Mouse (Mus musculus): ENCODE measurements at regions not wholly inside any gene's neighbourhood (a gene's known extent, or its start where the extent isn't known, plus 50 kb on each side); places are given as distances from the start of the nearest gene placed in this dataset.

DNA sequence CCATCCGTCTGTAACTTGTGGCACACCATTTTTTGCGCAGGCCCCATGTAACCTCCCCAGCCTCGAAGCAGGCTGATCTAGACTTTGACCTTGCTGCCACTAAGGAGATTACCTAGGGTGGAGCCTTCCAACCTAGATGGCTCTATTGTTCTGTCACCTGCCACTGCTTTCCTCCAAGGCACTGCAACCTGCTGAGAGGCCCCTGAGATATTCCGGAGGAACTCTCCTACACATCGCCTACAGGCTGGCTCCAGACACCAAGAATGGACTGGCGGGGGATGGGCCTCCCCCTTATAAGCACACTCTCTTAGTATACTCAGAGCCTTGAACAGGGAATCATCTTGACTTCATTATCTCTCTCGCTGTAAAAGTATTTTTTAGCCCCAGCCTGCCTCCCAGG, 331.7 kb upstream of the Mtpn start:
- H3K27me3 ChIP-seq (ENCODE audit: control insufficient read depth, insufficient read depth, low read length) = no peaks in the 10 kb centered on the region
- no peak overlapping the region for H3K4me3 ChIP-seq (ENCODE audit: control insufficient read depth, low read depth, low read length)
- TF ChIP-seq CTCF (IDR thresholded peaks at IDR 0.05; ENCODE audit: control insufficient read depth, insufficient read depth, insufficient replicate concordance, low read depth, low read length) = no peak
- no peak for TF ChIP-seq POLR2A (IDR thresholded peaks at IDR 0.05; ENCODE audit: control insufficient read depth, low read depth, low read length)
- no peaks in the 10 kb centered on the region for H3K36me3 ChIP-seq (ENCODE audit: control insufficient read depth, insufficient read depth, low read length)
- no peak overlapping the region for H3K27ac ChIP-seq (ENCODE audit: control insufficient read depth, insufficient read depth, low read depth, low read length)
- no peaks in the 10 kb centered on the region for H3K4me1 ChIP-seq (ENCODE audit: control insufficient read depth, insufficient read depth, low read length)

DNA sequence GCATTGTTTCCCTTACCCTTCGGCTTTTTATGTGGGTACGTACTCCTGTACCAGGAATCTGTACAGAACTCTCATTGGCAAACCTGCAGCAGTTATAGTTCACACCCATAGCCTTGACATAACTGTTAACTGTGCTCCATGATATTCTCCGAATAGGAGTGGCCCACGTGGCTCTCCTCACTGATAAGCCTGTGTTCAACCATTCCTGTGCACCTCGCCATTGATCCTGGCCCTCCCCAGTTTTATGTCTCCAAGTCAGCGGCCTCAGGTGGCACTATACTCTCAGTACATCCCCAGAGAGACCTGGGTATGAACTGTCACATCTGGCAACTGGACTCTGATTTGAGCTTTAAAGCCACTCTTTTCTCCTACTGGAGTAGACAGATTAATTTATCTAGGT, 324.5 kb upstream of the Mtpn start:
- Histone ChIP-seq H3K27me3 (ENCODE audit: control insufficient read depth, insufficient read depth, low read length) (no peaks in the 10 kb centered on the region), H3K36me3 (ENCODE audit: control insufficient read depth, insufficient read depth, low read length) (no peaks in the 10 kb centered on the region), H3K4me1 (ENCODE audit: control insufficient read depth, insufficient read depth, low read length) (no peaks in the 10 kb centered on the region), H3K4me3 (ENCODE audit: control insufficient read depth, low read depth, low read length) (no peak overlapping the region), H3K27ac (ENCODE audit: control insufficient read depth, insufficient read depth, low read depth, low read length) (no peak overlapping the region)
- TF ChIP-seq CTCF (IDR thresholded peaks at IDR 0.05; ENCODE audit: control insufficient read depth, insufficient read depth, insufficient replicate concordance, low read depth, low read length) = no peak
- TF ChIP-seq POLR2A (IDR thresholded peaks at IDR 0.05; ENCODE audit: control insufficient read depth, low read depth, low read length) = no peak

DNA sequence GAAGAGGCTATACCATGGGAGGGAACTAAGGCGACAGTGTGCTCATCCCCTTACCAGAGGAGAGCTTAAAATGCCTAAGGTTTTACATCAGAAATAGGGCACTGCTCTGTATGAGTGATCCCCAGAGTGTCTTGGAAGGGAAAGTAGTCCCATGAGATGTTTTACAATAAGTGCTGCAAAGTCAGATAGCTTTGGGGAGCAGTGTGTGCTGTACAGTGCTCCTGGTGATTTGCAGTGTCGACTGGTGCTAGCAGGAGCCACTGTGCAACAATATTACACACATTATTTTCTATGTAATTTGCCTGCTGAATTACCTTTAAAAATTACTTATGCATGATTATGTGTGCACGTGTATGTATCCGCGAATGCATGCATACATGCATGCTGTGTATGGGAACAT, 314.3 kb upstream of the Mtpn start:
- H3K4me1 ChIP-seq (ENCODE audit: control insufficient read depth, insufficient read depth, low read length) = no peaks in the 10 kb centered on the region
- no peak overlapping the region for H3K4me3 ChIP-seq (ENCODE audit: control insufficient read depth, low read depth, low read length)
- H3K27me3 ChIP-seq (ENCODE audit: control insufficient read depth, insufficient read depth, low read length) = no peaks in the 10 kb centered on the region
- H3K36me3 ChIP-seq (ENCODE audit: control insufficient read depth, insufficient read depth, low read length) = no peaks in the 10 kb centered on the region
- no peak for TF ChIP-seq POLR2A (IDR thresholded peaks at IDR 0.05; ENCODE audit: control insufficient read depth, low read depth, low read length)
- TF ChIP-seq CTCF (IDR thresholded peaks at IDR 0.05; ENCODE audit: control insufficient read depth, insufficient read depth, insufficient replicate concordance, low read depth, low read length) = no peak
- no peak overlapping the region for H3K27ac ChIP-seq (ENCODE audit: control insufficient read depth, insufficient read depth, low read depth, low read length)

DNA sequence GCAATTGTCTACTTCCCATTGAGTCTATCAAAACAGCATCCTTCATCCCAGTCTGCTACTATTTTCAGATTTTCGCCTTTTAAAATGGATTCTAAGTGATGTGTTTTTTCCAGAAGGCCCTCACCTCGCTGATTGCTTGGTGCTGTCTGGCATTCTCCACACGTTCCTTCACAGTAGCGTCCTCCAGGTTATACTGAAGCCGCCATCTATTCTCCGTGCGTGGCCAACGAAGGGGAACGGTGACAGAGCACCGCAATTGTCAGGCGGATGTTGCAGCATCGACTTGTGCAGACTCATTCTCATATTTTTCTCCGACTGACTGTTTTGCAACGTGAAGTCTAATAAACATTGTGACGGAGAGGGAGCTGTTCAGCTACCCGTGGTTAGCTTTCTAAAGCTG, 277.0 kb upstream of the Mtpn start:
- Histone ChIP-seq H3K4me1 (ENCODE audit: control insufficient read depth, insufficient read depth, low read length) (no peaks in the 10 kb centered on the region), H3K27me3 (ENCODE audit: control insufficient read depth, insufficient read depth, low read length) (no peaks in the 10 kb centered on the region), H3K27ac (ENCODE audit: control insufficient read depth, insufficient read depth, low read depth, low read length) (no peak overlapping the region), H3K36me3 (ENCODE audit: control insufficient read depth, insufficient read depth, low read length) (no peaks in the 10 kb centered on the region), H3K4me3 (ENCODE audit: control insufficient read depth, low read depth, low read length) (0 out of 2 replicates have a peak overlapping the region, but pooled peaks have one; percentile 17)
- TF ChIP-seq POLR2A (IDR thresholded peaks at IDR 0.05; ENCODE audit: control insufficient read depth, low read depth, low read length) = no peak
- no peak for TF ChIP-seq CTCF (IDR thresholded peaks at IDR 0.05; ENCODE audit: control insufficient read depth, insufficient read depth, insufficient replicate concordance, low read depth, low read length)

GRCm38 (mm10) chr6:35814476-35814875, 274.8 kb upstream of the Mtpn start:
- no peak overlapping the region for H3K4me3 ChIP-seq (ENCODE audit: control insufficient read depth, low read depth, low read length)
- H3K36me3 ChIP-seq (ENCODE audit: control insufficient read depth, insufficient read depth, low read length) = no peaks in the 10 kb centered on the region
- H3K4me1 ChIP-seq (ENCODE audit: control insufficient read depth, insufficient read depth, low read length) = no peaks in the 10 kb centered on the region
- no peak overlapping the region for H3K27ac ChIP-seq (ENCODE audit: control insufficient read depth, insufficient read depth, low read depth, low read length)
- no peaks in the 10 kb centered on the region for H3K27me3 ChIP-seq (ENCODE audit: control insufficient read depth, insufficient read depth, low read length)
- TF ChIP-seq POLR2A (IDR thresholded peaks at IDR 0.05; ENCODE audit: control insufficient read depth, low read depth, low read length) = no peak
- TF ChIP-seq CTCF (IDR thresholded peaks at IDR 0.05; ENCODE audit: control insufficient read depth, insufficient read depth, insufficient replicate concordance, low read depth, low read length) = no peak

- TF ChIP-seq CTCF (IDR thresholded peaks at IDR 0.05; ENCODE audit: control insufficient read depth, insufficient read depth, insufficient replicate concordance, low read depth, low read length) (no peak), POLR2A (IDR thresholded peaks at IDR 0.05; ENCODE audit: control insufficient read depth, low read depth, low read length) (no peak)
- H3K4me1 ChIP-seq (ENCODE audit: control insufficient read depth, insufficient read depth, low read length) = no peaks in the 10 kb centered on the region
- H3K4me3 ChIP-seq (ENCODE audit: control insufficient read depth, low read depth, low read length) = no peak overlapping the region
Observed at GRCm38 (mm10) chr6:35805738-35806137, 266.1 kb upstream of the Mtpn start.

DNA sequence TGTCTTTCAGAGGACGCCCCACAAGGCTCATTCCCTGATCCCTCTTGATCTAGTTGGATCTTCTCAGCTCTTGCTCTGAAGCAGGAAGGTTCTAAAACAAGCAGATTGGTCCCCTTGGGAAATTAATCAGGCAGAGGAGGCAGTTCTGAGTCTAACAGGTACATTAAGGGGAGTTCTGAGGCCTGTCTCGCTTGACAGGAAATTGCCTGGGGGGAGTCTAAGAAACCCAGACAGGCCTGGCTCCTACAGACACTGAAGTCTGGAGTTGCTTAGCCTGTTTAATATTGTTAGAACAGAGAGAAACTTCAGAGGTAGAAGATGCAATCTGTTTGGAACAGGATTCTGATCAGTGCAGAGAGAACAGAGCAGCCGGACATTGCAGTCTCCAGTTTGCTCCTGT, 264.4 kb upstream of the Mtpn start:
- TF ChIP-seq CTCF (IDR thresholded peaks at IDR 0.05; ENCODE audit: control insufficient read depth, insufficient read depth, insufficient replicate concordance, low read depth, low read length) (no peak), POLR2A (IDR thresholded peaks at IDR 0.05; ENCODE audit: control insufficient read depth, low read depth, low read length) (no peak)
- no peak overlapping the region for H3K27ac ChIP-seq (ENCODE audit: control insufficient read depth, insufficient read depth, low read depth, low read length)
- H3K36me3 ChIP-seq (ENCODE audit: control insufficient read depth, insufficient read depth, low read length) = no peaks in the 10 kb centered on the region
- no peaks in the 10 kb centered on the region for H3K27me3 ChIP-seq (ENCODE audit: control insufficient read depth, insufficient read depth, low read length)
- H3K4me3 ChIP-seq (ENCODE audit: control insufficient read depth, low read depth, low read length) = no peak overlapping the region
- H3K4me1 ChIP-seq (ENCODE audit: control insufficient read depth, insufficient read depth, low read length) = no peaks in the 10 kb centered on the region

More at GRCm38 (mm10) chr6:35805738-35806137, 266.1 kb upstream of the Mtpn start:
- no peak overlapping the region for H3K27ac ChIP-seq (ENCODE audit: control insufficient read depth, insufficient read depth, low read depth, low read length)
- H3K27me3 ChIP-seq (ENCODE audit: control insufficient read depth, insufficient read depth, low read length) = no peaks in the 10 kb centered on the region
- no peaks in the 10 kb centered on the region for H3K36me3 ChIP-seq (ENCODE audit: control insufficient read depth, insufficient read depth, low read length)

DNA sequence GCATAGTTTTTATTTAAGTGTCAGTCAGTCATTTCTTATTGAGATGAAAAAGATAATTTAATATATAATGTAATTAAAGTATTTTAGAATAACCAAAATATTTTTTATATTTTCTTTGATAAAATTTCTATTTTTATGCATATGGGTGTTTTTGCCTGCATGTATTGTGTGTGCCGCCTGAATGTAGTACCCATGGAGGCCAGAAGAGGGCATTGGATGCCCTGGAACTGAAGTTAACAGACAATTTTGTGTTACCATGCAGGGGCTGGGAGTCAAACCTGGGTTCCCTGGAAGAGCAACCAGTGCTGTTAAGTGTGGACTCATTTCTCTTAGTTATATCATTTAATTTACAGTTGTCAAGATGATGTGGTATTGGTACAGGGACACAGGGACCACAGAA, 240.0 kb upstream of the Mtpn start:
- Histone ChIP-seq H3K27ac (ENCODE audit: control insufficient read depth, insufficient read depth, low read depth, low read length) (no peak overlapping the region), H3K4me3 (ENCODE audit: control insufficient read depth, low read depth, low read length) (no peak overlapping the region), H3K36me3 (ENCODE audit: control insufficient read depth, insufficient read depth, low read length) (no peaks in the 10 kb centered on the region), H3K4me1 (ENCODE audit: control insufficient read depth, insufficient read depth, low read length) (no peaks in the 10 kb centered on the region), H3K27me3 (ENCODE audit: control insufficient read depth, insufficient read depth, low read length) (no peaks in the 10 kb centered on the region)
- no peak for TF ChIP-seq CTCF (IDR thresholded peaks at IDR 0.05; ENCODE audit: control insufficient read depth, insufficient read depth, insufficient replicate concordance, low read depth, low read length)
- TF ChIP-seq POLR2A (IDR thresholded peaks at IDR 0.05; ENCODE audit: control insufficient read depth, low read depth, low read length) = no peak

All from testis, adult 2 months (tissue).